Mouse (Mus musculus) heart, postnatal 0 days (tissue): ENCODE measurements at regions not wholly inside any gene's neighbourhood (a gene's known extent, or its start where the extent isn't known, plus 50 kb on each side); places are given as distances from the start of the nearest gene placed in this dataset.

ENCODE experiments used
- CTCF ChIP-seq: IDR thresholded peaks from 2 replicates; pipeline ENCODE4 v1.5.1; 2016; ENCODE audit warnings: antibody characterized with exemption, control low read depth, low read depth
- EP300 ChIP-seq: IDR thresholded peaks from 2 replicates; pipeline ENCODE4 v1.6.1; 2016; ENCODE audit warnings: antibody characterized with exemption, low read depth

GRCm38 (mm10) chr12:118694701-118695100, 151.4 kb upstream of the Sp8 start:
- TF ChIP-seq CTCF (no peak), EP300 (no peak)
